Mouse (Mus musculus) cerebellum, adult 2 months (tissue): ENCODE data around the gene Ptprq.

Experiments
- CTCF ChIP-seq: fragments of 200-500 bp; IDR thresholded peaks from 2 replicates; pipeline ENCODE4 v1.5.1; 2011; ENCODE audit warnings: low read depth, mild to moderate bottlenecking, control low read depth, low read length, moderate library complexity, borderline replicate concordance; ENCODE audit not compliant: insufficient read depth
- POLR2A ChIP-seq: fragments of 200-500 bp; IDR thresholded peaks from 2 replicates; pipeline ENCODE4 v1.6.1; 2011; ENCODE audit warnings: low read length, control low read depth, borderline replicate concordance; ENCODE audit not compliant: insufficient read depth

DNA sequence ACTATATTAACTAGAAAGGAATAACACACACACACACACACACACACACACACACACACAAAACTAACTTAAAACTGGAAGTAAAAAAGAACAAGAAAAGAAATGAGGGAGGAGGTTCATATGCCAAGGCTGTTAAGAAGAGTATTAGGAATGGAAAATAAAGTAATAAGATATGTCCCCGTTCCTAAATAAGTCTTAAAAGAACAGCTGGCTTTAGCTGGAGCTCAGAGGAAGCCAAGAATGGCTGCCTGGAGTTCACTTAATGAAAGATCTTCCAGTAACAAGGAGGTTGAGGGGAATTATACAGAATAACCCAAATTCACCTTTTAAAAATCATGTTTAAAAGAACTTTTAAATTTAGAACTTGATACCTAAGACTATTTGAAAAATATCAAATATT, 93.2 kb downstream of the Ptprq start:
- TF ChIP-seq POLR2A (no peak), CTCF (no peak)
